Mouse (Mus musculus) hindbrain, postnatal 0 days (tissue): Measurements from ENCODE around the gene Gm20388. TPM values are rescaled to one million over a fixed set of nuclear protein-coding genes. Genes with fewer than 3 reads are reported as not detected.

ENCODE experiments used
- ATAC-seq: fragments of 200-750 bp; cut with Nextera tagmentation; 2 replicates; pipeline ENCODE4 v1.8.0; 2017; ENCODE audit warnings: mild to moderate bottlenecking, moderate TSS enrichment, moderate library complexity
- DNase-seq: peaks from one replicate; pipeline ENCODE4 v3.0.0-alpha.2; 2015; ENCODE audit warnings: low spot score
- H3K27ac ChIP-seq: fragments of 300-500 bp; sonication (generic); 2 replicates; pipeline ENCODE4 v1.5.1; 2014; ENCODE audit warnings: mild to moderate bottlenecking
- H3K27me3 ChIP-seq: fragments of 300-500 bp; sonication (generic); 2 replicates; pipeline ENCODE4 v1.6.1; 2014; ENCODE audit warnings: low read length, mixed read lengths; ENCODE audit not compliant: insufficient read depth
- H3K36me3 ChIP-seq: fragments of 300-500 bp; sonication (generic); 2 replicates; pipeline ENCODE4 v1.6.1; 2014; ENCODE audit warnings: low read length, mixed read lengths; ENCODE audit not compliant: insufficient read depth
- H3K4me1 ChIP-seq: fragments of 300-500 bp; sonication (generic); 2 replicates; pipeline ENCODE4 v1.6.1; 2014; ENCODE audit warnings: antibody characterized with exemption, low read length, mixed read lengths; ENCODE audit not compliant: insufficient read depth
- H3K4me2 ChIP-seq: fragments of 300-500 bp; sonication (generic); 2 replicates; pipeline ENCODE4 v1.6.1; 2014; ENCODE audit warnings: low read depth, mild to moderate bottlenecking, low read length, moderate library complexity, mixed read lengths
- H3K4me3 ChIP-seq: fragments of 300-500 bp; sonication (generic); 2 replicates; pipeline ENCODE4 v1.5.1; 2014; ENCODE audit warnings: low read length
- H3K9ac ChIP-seq: fragments of 300-500 bp; sonication (generic); replicated peaks from 2 replicates; pipeline ENCODE4 v1.6.1; 2014; ENCODE audit warnings: mild to moderate bottlenecking, low read length, moderate library complexity, mixed read lengths
- H3K9me3 ChIP-seq: fragments of 300-500 bp; sonication (generic); 2 replicates; pipeline ENCODE4 v1.6.1; 2016; ENCODE audit warnings: low read length, mixed read lengths
- CTCF ChIP-seq: IDR thresholded peaks from 2 replicates; pipeline ENCODE4 v1.5.1; 2016; ENCODE audit warnings: antibody characterized with exemption, control low read depth, low read depth
- WGBS: fragments of 180-500 bp; shearing (Covaris S2); extraction: QIAGEN DNeasy Blood & Tissue Kit; methylation state at CpG from one replicate; pipeline ENCODE4 v1.1.7; 2014; 5-methylcytosine and 5-hydroxymethylcytosine counted together
- polyA plus RNA-seq: library from polyadenylated mRNA; unstranded; fragments of >200 nt; fragmentation: Nextera tagmentation; extraction: Ambion mirVana; gene quantifications from 2 replicates; pipeline ENCODE4 v1.2.1, GENCODE M21; 2015
- total RNA-seq: library from RNA; depleted of rRNA; stranded (reverse); fragments of >200 nt; gene quantifications from 2 replicates; pipeline ENCODE4 v1.2.3, GENCODE M21; 2014

Gene Gm20388
- total and polyA plus RNA-seq, 2 experiments from 2014 or later: 71.3 TPM; not detected in 1

DNA sequence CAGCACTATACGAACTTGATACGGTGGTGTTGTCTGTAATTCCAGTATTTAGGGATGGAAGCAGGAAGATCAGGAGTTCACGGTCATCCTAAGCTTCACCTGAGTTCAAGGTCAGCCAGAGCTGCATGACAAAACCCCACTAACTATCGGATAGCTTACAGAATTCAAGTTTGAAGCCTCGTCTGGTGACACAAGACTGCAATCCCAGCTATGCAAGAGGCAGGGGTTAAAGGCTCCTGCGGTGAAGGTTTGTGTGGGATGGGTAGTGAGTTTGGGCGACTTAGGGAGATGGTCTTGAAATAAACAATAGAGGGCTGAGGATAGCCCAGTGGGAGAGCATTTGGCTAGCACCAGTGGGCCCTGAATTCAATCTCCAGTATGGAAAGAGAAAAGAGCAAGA, 4287.6 kb downstream of the Gm20388 start:
- H3K4me3 ChIP-seq: no peak overlapping the region
- H3K9me3 ChIP-seq: no peaks in the 10 kb centered on the region
- ATAC-seq: no peak
- no peak overlapping the region for H3K4me2 ChIP-seq
- 76% methylated on average over 7 of the region's 7 CpGs for WGBS
- H3K9ac ChIP-seq: no peak overlapping the region
- no peaks in the 10 kb centered on the region for H3K27me3 ChIP-seq
- DNase-seq: no peak
- H3K27ac ChIP-seq: no peak overlapping the region
- TF ChIP-seq CTCF: no peak
- no peaks in the 10 kb centered on the region for H3K36me3 ChIP-seq
- no peaks in the 10 kb centered on the region for H3K4me1 ChIP-seq

DNA sequence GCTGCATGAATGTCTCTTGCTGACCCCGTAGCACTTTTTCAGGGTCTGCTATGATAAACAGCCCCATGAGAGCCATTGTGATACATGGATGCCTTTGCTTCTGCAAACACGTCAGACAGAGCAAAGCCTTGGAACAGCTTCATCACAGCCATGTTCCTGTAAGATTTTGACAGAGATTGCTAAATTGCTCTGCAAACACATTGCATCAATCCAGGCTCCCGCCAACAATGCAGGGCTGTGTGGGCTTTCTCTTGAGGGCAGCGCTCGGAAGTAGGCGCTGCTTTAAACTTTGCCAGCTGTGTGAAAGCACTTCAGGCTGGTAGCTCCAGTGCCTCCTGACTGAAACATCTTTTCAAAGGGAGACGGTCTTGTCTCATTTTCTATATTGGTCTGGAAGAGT, 4289.8 kb downstream of the Gm20388 start:
- ATAC-seq (no peak), DNase-seq (no peak)
- 36% methylated on average over 7 of the region's 7 CpGs for WGBS
- H3K4me1 ChIP-seq: no peaks in the 10 kb centered on the region
- no peak overlapping the region for H3K27ac ChIP-seq
- H3K27me3 ChIP-seq: no peaks in the 10 kb centered on the region
- no peaks in the 10 kb centered on the region for H3K9me3 ChIP-seq
- no peaks in the 10 kb centered on the region for H3K36me3 ChIP-seq
- no peak overlapping the region for H3K4me2 ChIP-seq
- no peak overlapping the region for H3K4me3 ChIP-seq
- no peak for TF ChIP-seq CTCF
- no peak overlapping the region for H3K9ac ChIP-seq

GRCm38 (mm10) chr8:124201706-124202105, 4291.1 kb downstream of the Gm20388 start:
- Histone ChIP-seq H3K36me3 (no peaks in the 10 kb centered on the region), H3K9ac (no peak overlapping the region), H3K4me2 (no peak overlapping the region), H3K27me3 (no peaks in the 10 kb centered on the region), H3K4me3 (no peak overlapping the region), H3K9me3 (no peaks in the 10 kb centered on the region), H3K4me1 (no peaks in the 10 kb centered on the region), H3K27ac (no peak overlapping the region)
- ATAC-seq (no peak), DNase-seq (no peak)
- no peak for TF ChIP-seq CTCF
- WGBS: 89% methylated on average over 8 of the region's 8 CpGs

DNA sequence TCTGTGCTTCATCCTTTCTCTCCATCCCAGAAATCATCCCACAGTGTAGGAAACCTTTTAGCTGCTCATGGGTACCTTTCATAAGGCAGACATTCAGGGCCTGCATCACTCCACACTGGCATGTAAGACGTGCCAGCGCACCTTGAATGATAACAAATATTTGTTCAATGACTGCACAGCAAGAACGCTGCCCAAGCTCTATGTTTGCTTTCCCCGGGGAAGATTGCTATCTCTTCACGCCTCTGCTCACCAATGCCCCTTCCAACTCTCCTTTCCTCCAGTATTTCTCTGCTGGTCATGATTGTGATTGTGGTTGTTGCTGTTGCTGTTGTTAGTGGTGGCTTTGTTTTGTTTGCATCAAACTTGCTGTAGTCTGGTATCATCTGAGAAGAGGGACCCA, 4292.3 kb downstream of the Gm20388 start:
- TF ChIP-seq CTCF: no peak
- H3K9ac ChIP-seq: no peak overlapping the region
- WGBS: 90% methylated on average over 5 of the region's 5 CpGs

GRCm38 (mm10) chr8:124204001-124204601, 4293.5 kb downstream of the Gm20388 start:
- H3K9ac ChIP-seq: no peak overlapping the region
- 44% methylated on average over 13 of the region's 13 CpGs for WGBS

More for the DNA sequence above, 4292.3 kb downstream of the Gm20388 start:
- no peaks in the 10 kb centered on the region for H3K4me1 ChIP-seq
- H3K9me3 ChIP-seq: no peaks in the 10 kb centered on the region
- no peak overlapping the region for H3K4me2 ChIP-seq
- DNase-seq: no peak
- no peaks in the 10 kb centered on the region for H3K36me3 ChIP-seq
- no peak overlapping the region for H3K27ac ChIP-seq
- ATAC-seq: no peak
- H3K27me3 ChIP-seq: no peaks in the 10 kb centered on the region
- no peak overlapping the region for H3K4me3 ChIP-seq

DNA sequence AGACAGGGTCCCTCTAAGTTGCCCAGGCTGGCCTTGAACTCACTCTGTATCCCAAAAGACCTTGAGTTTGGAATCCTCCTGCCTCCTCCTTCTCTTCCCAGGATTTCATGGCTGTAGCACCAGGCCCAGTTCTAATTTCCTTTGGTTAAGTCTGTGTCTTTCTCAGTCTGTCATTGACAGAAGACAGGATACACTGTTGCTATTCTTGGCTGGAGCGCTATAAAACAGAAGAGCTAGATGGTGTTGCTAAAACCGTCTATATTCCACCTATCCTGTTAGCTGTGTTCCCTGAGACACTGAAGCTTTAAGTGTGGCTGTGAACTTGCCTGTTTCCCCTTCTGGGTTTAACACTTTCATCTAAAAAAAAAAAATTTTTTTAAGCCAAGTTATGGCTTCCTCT, 4301.5 kb downstream of the Gm20388 start:
- no peak for TF ChIP-seq CTCF
- Histone ChIP-seq H3K4me2 (no peak overlapping the region), H3K27ac (no peak overlapping the region), H3K9me3 (no peaks in the 10 kb centered on the region), H3K36me3 (no peaks in the 10 kb centered on the region), H3K4me1 (no peaks in the 10 kb centered on the region), H3K9ac (no peak overlapping the region), H3K27me3 (no peaks in the 10 kb centered on the region), H3K4me3 (no peak overlapping the region)
- 91% methylated on average over 2 of the region's 2 CpGs for whole genome bisulfite sequencing
- DNase-seq: no peak
- ATAC-seq: no peak

More at GRCm38 (mm10) chr8:124204001-124204601, 4293.5 kb downstream of the Gm20388 start:
- no peak for TF ChIP-seq CTCF
- Histone ChIP-seq H3K4me1 (no peaks in the 10 kb centered on the region), H3K9me3 (no peaks in the 10 kb centered on the region), H3K4me2 (no peak overlapping the region), H3K36me3 (no peaks in the 10 kb centered on the region), H3K27ac (peak overlapping the region; percentile 48; the same call in 1 of the 2 replicates), H3K27me3 (no peaks in the 10 kb centered on the region), H3K4me3 (no peak overlapping the region)
- DNase-seq (peak; percentile 70), ATAC-seq (peak; percentile 74)

DNA sequence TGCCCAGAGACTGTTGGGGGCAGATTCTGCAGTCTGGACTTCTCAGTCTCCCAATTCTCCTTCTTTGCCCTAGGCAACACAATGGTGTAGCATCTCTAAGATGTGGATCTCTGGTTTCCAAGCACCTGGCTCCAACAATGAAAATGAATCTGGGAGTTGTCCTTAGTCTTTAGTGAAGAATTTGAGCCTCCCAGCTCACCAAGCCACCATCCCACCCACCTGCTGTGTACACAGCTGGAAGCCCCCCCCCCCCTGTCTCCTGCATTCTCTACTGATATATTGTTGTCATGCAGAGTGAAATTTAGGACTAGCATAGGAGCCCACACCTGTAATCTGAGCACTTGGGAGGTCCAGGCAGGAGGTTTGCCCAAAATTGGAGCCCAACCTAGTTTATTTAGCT, 4306.3 kb downstream of the Gm20388 start:
- Histone ChIP-seq H3K4me2 (no peak overlapping the region), H3K27me3 (no peaks in the 10 kb centered on the region), H3K9me3 (no peaks in the 10 kb centered on the region), H3K9ac (no peak overlapping the region), H3K4me3 (no peak overlapping the region), H3K27ac (no peak overlapping the region), H3K4me1 (no peaks in the 10 kb centered on the region), H3K36me3 (no peaks in the 10 kb centered on the region)
- TF ChIP-seq CTCF: no peak
- ATAC-seq: no peak
- no peak for DNase-seq
